Mouse (Mus musculus): ENCODE results near the gene Nxph4. TPM values are rescaled to one million over a fixed set of nuclear protein-coding genes. Genes with fewer than 3 reads are reported as not detected.

Gene Nxph4
- total RNA-seq, 2 experiments from 2014 or later, result 0.17 to 0.23 TPM

- H3K27ac ChIP-seq, result peak overlapping the region; percentile 50
- peak; percentile 64 for DNase-seq
- TF ChIP-seq CTCF (IDR thresholded peaks at IDR 0.05), result peak; percentile 48
- peak overlapping the region; percentile 83 for H3K4me3 ChIP-seq
- intact Hi-C loops (cut with DNase I), result no loop called here
Measured at GRCm38 (mm10) chr10:127511634-127512306, 22.6 kb downstream of the Nxph4 start.

GRCm38 (mm10) chr10:127510895-127511617 lies 23.3 kb downstream of the Nxph4 start:
- no peak overlapping the region for H3K27ac ChIP-seq
- no peak for TF ChIP-seq CTCF (IDR thresholded peaks at IDR 0.05)
- DNase-seq, result no peak
- H3K4me3 ChIP-seq, result peak overlapping the region; percentile 83
- intact Hi-C loops (cut with DNase I), result no loop called here

GRCm38 (mm10) chr10:127509837-127510701 lies 24.3 kb downstream of the Nxph4 start:
- no peak for TF ChIP-seq CTCF (IDR thresholded peaks at IDR 0.05)
- intact Hi-C loops (cut with DNase I), result no loop called here
- H3K4me3 ChIP-seq, result peak overlapping the region; percentile 66
- DNase-seq, result no peak
- H3K27ac ChIP-seq, result no peak overlapping the region; the same call in 1 of the 2 replicates

- Histone ChIP-seq H3K27ac (peak overlapping the region; percentile 48; the same call in 1 of the 2 replicates), H3K4me3 (peak overlapping the region; percentile 66)
- peak; percentile 68 for TF ChIP-seq CTCF (IDR thresholded peaks at IDR 0.05)
- intact Hi-C loops (cut with DNase I), result no loop called here
- peak; percentile 88 for DNase-seq
Measured at GRCm38 (mm10) chr10:127509051-127509836, 25.1 kb downstream of the Nxph4 start.

GRCm38 (mm10) chr10:127508239-127508638 lies 26.1 kb downstream of the Nxph4 start:
- peak overlapping the region; percentile 5; the same call in 1 of the 2 replicates for H3K27ac ChIP-seq
- peak; percentile 70 for TF ChIP-seq CTCF (IDR thresholded peaks at IDR 0.05)
- peak; percentile 82 for DNase-seq
- peak overlapping the region; percentile 66 for H3K4me3 ChIP-seq
- intact Hi-C loops (cut with DNase I), result no loop called here

GRCm38 (mm10) chr10:127500894-127501893 lies 33.2 kb downstream of the Nxph4 start, which contains the start of gene Stac3:
Gene Stac3, plus strand, starts transcription at chr10:127501686.
- intact Hi-C loops (cut with DNase I), result no loop called here
- TF ChIP-seq CTCF (IDR thresholded peaks at IDR 0.05), result no peak
- Histone ChIP-seq H3K27ac (peak within 1 kb of the TSS; percentile 97), H3K4me3 (peak within 1 kb of the TSS; percentile 77)
- DNase-seq, result peak; percentile 82

GRCm38 (mm10) chr10:127500042-127500441 lies 34.3 kb downstream of the Nxph4 start:
- intact Hi-C loops (cut with DNase I), result no loop called here
- no peak for TF ChIP-seq CTCF (IDR thresholded peaks at IDR 0.05)
- Histone ChIP-seq H3K4me3 (no peak overlapping the region), H3K27ac (peak overlapping the region; percentile 97)
- DNase-seq, result no peak

- DNase-seq, result no peak
- Histone ChIP-seq H3K4me3 (no peak overlapping the region), H3K27ac (peak overlapping the region; percentile 97)
- TF ChIP-seq CTCF (IDR thresholded peaks at IDR 0.05), result no peak
- intact Hi-C loops (cut with DNase I), result no loop called here
Measured at GRCm38 (mm10) chr10:127499516-127499915, 34.8 kb downstream of the Nxph4 start.

GRCm38 (mm10) chr10:127496156-127496555 lies 38.2 kb downstream of the Nxph4 start:
- no peak overlapping the region for H3K4me3 ChIP-seq
- no peak for TF ChIP-seq CTCF (IDR thresholded peaks at IDR 0.05)
- intact Hi-C loops (cut with DNase I), result no loop called here
- peak overlapping the region; percentile 74 for H3K27ac ChIP-seq
- peak; percentile 65 for DNase-seq

GRCm38 (mm10) chr10:127492118-127492517 lies 42.2 kb downstream of the Nxph4 start:
- intact Hi-C loops (cut with DNase I), result no loop called here
- no peak for TF ChIP-seq CTCF (IDR thresholded peaks at IDR 0.05)
- DNase-seq, result no peak
- H3K27ac ChIP-seq, result peak overlapping the region; percentile 87
- H3K4me3 ChIP-seq, result peak overlapping the region; percentile 27

- Histone ChIP-seq H3K4me3 (peak overlapping the region; percentile 27), H3K27ac (peak overlapping the region; percentile 87)
- TF ChIP-seq CTCF (IDR thresholded peaks at IDR 0.05), result no peak
- intact Hi-C loops (cut with DNase I), result no loop called here
- DNase-seq, result no peak
Measured at GRCm38 (mm10) chr10:127491128-127491512, 43.2 kb downstream of the Nxph4 start.
